Mouse (Mus musculus) neural tube, embryonic 11.5 days (tissue): ENCODE data around the gene Ppp6r2. TPM values are rescaled to one million over a fixed set of nuclear protein-coding genes. Genes with fewer than 3 reads are reported as not detected.
A peak's percentile ranks its signal among the peaks of the same experiment; 100 is the strongest.

ENCODE experiments used
- ATAC-seq: fragments of 200-750 bp; cut with Nextera tagmentation; 2 replicates; pipeline ENCODE4 v1.8.0; 2017; ENCODE audit warnings: moderate number of reproducible peaks, mild to moderate bottlenecking, moderate TSS enrichment, moderate library complexity; ENCODE audit not compliant: insufficient read depth, low FRiP score, low TSS enrichment
- DNase-seq: peaks from one replicate; pipeline ENCODE4 v3.0.0-alpha.2; 2015; ENCODE audit warnings: low spot score
- H3K27ac ChIP-seq: fragments of 300-500 bp; sonication (generic); 2 replicates; pipeline ENCODE4 v1.5.1; 2014; ENCODE audit warnings: low read depth, mild to moderate bottlenecking, low read length
- H3K27me3 ChIP-seq: fragments of 300-500 bp; sonication (generic); 2 replicates; pipeline ENCODE4 v1.6.1; 2014; ENCODE audit warnings: mild to moderate bottlenecking, low read length, mixed read lengths; ENCODE audit not compliant: control insufficient read depth, insufficient read depth
- H3K36me3 ChIP-seq: fragments of 300-500 bp; sonication (generic); 2 replicates; pipeline ENCODE4 v1.6.1; 2014; ENCODE audit warnings: mild to moderate bottlenecking, low read length, moderate library complexity, mixed read lengths; ENCODE audit not compliant: control insufficient read depth, insufficient read depth
- H3K4me1 ChIP-seq: fragments of 300-500 bp; sonication (generic); 2 replicates; pipeline ENCODE4 v1.6.1; 2014; ENCODE audit warnings: low read length, mixed read lengths; ENCODE audit not compliant: control insufficient read depth, insufficient read depth
- H3K4me2 ChIP-seq: fragments of 300-500 bp; sonication (generic); 2 replicates; pipeline ENCODE4 v1.6.1; 2014; ENCODE audit warnings: low read depth, mild to moderate bottlenecking, moderate library complexity
- H3K4me3 ChIP-seq: fragments of 300-500 bp; sonication (generic); 2 replicates; pipeline ENCODE4 v1.5.1; 2014; ENCODE audit warnings: low read depth, low read length
- H3K9ac ChIP-seq: fragments of 300-500 bp; sonication (generic); 2 replicates; pipeline ENCODE4 v1.6.1; 2014; ENCODE audit warnings: mild to moderate bottlenecking, low read length
- H3K9me3 ChIP-seq: fragments of 300-500 bp; sonication (generic); 2 replicates; pipeline ENCODE4 v1.6.1; 2016; ENCODE audit warnings: low read length; ENCODE audit not compliant: control insufficient read depth
- WGBS: fragments of 180-500 bp; shearing (Covaris S2); extraction: QIAGEN DNeasy Blood & Tissue Kit; methylation state at CpG from one replicate; pipeline ENCODE4 v1.1.7; 2014; 5-methylcytosine and 5-hydroxymethylcytosine counted together
- polyA plus RNA-seq: library from polyadenylated mRNA; unstranded; fragments of >200 nt; fragmentation: Nextera tagmentation; extraction: Ambion mirVana; gene quantifications from 2 replicates; pipeline ENCODE4 v1.2.1, GENCODE M21; 2014

Gene Ppp6r2
- polyA plus RNA-seq, 1 experiment from 2014 or later = 47.1 TPM

DNA sequence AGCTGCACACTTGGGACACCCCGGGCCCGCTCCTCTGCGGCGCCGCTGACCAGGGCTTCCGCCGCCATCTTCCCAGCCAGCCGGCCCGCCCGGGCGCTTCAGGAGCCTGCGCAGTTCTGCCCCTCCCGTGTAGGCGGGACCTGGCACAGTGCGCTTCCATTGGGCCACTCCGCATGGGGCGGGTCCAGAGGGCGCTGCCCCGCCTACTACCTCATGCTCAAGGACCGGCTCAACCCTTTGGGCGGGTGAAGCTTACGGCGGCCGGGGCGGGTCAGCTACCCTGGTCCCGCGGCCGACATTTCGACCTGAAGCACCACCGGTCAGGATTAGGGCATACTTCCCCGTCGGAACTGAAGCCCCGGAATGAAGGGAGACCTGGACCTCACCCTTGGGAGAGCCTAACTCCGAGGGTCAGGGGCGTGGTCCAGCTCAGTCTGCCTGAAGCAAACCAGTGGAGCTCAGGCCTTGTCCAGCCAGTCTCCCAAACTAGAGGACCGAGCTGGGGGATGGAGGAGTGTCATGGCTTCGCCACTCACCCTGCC is 103.9 kb downstream of the Ppp6r2 start, which contains the start of gene Sbf1:
Gene Sbf1, minus strand, starts transcription at position 122 of the 542 bp plus-strand sequence.
- WGBS = under 1% methylated on average over 36 of the region's 37 CpGs

DNA sequence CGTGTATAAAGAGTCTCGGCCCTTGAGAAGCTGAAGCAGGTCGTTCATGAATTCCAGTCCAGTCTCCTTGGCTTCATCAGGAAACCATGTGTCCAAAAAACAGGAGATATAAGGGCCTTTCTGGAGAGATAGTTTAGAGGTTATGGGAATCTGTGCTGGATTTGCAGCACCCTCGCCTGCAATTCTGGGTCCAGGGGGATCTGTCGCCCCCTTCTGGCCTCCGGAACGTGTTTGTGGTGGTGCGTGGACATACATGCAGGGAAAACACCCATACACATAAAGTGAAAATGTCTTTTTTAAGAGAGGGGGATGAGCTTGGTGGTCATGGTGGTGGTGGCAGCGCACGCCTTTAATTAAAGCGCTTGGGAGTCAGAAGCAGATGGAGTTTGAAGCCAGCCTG is 104.8 kb downstream of the Ppp6r2 start:
- WGBS = 66% methylated on average over 11 of the region's 11 CpGs
- Histone ChIP-seq H3K9ac (no peak overlapping the region), H3K27ac (no peak overlapping the region), H3K4me1 (peaks cover 12% of the 10 kb centered on the region), H3K27me3 (no peaks in the 10 kb centered on the region), H3K4me2 (no peak overlapping the region), H3K36me3 (no peaks in the 10 kb centered on the region), H3K9me3 (no peaks in the 10 kb centered on the region), H3K4me3 (no peak overlapping the region)
- DNase-seq (no peak), ATAC-seq (no peak)

More for the DNA sequence above, 103.9 kb downstream of the Ppp6r2 start, which contains the start of gene Sbf1:
- DNase-seq (peak; percentile 98), ATAC-seq (peak; percentile 99)
- no peak within 1 kb of the TSS for H3K27ac ChIP-seq
- H3K4me2 ChIP-seq = peak within 1 kb of the TSS; percentile 78
- no peaks in the 10 kb centered on the region for H3K36me3 ChIP-seq
- no peaks in the 10 kb centered on the region for H3K9me3 ChIP-seq
- peak within 1 kb of the TSS; percentile 86 for H3K9ac ChIP-seq
- no peaks in the 10 kb centered on the region for H3K27me3 ChIP-seq
- peaks cover 12% of the 10 kb centered on the region for H3K4me1 ChIP-seq
- H3K4me3 ChIP-seq = peak within 1 kb of the TSS; percentile 98

DNA sequence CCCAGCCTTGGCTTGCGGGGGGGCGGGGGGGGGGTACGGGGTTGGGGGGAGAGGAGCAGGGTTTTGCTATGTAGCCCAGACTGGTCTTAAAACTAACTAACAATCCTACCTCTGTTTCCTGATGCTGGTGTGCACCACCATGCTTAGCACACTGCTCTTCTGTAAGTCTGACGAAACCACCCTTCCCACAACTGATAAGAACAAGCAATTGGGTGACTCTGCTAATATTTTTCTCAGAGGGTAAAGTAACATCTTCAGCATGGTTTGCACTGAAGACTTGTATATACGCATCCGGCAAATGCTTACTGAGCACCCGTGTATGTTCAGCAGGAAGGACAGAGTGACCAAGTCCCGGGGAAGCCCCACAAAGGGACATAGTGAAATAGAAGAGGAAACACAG is 109.9 kb downstream of the Ppp6r2 start:
- H3K4me3 ChIP-seq = no peak overlapping the region

DNA sequence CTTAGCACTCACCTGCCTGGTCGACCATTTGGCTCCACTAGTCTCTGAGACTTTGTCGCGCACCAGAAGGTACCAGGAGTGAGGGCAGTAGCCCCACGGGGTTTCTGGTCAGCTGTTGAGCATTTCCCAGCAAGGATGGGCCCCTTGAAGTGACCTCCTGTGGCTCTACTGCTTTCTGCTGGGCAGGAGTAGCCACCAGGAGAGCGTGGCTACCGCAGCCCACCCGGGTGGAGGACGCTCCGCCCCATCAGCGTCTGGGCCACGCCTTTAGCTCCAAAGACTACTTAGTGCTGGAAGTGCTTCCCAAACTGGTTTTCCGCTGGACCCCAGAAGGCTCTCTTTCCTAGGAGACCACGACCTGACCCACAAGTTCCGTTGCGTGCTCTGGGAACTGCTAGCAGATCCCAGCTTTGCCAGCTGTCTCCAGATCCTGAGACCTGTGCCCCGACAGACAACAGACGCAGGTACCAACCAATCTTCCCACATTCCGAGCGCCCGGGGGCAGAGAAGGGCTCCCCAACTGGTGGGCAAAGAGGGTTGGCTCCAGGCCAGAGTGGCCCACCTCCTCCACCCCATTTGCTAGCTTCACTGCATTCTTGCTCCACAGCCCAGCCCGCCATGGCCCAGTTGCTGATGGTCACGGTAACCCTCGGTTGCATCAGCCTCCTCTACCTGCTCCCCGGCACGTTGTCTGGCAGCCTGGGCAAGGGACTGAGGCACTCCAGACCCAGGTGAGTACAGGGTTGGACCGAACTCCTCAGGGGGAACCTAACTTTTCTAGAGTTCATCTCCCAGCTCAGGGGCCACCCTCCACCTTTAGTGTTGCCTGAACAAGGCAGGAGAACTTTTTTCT is 111.5 kb downstream of the Ppp6r2 start, which contains the start of gene Adm2:
Gene Adm2, plus strand, starts transcription at position 51 of the 853 bp plus-strand sequence.
- ATAC-seq (no peak), DNase-seq (no peak)
- Histone ChIP-seq H3K36me3 (no peaks in the 10 kb centered on the region), H3K4me3 (no peak within 1 kb of the TSS), H3K4me1 (0 out of 2 replicates have a peak, but pooled peaks cover 4% of the 10 kb centered on the region), H3K9me3 (no peaks in the 10 kb centered on the region), H3K9ac (no peak within 1 kb of the TSS), H3K27ac (no peak within 1 kb of the TSS), H3K27me3 (0 out of 2 replicates have a peak, but pooled peaks cover 2% of the 10 kb centered on the region), H3K4me2 (peak within 1 kb of the TSS; percentile 36; the same call in 1 of the 2 replicates)
- 9% methylated on average over 26 of the region's 26 CpGs for WGBS

More for the DNA sequence above, 109.9 kb downstream of the Ppp6r2 start:
- WGBS = 87% methylated on average over 8 of the region's 8 CpGs
- Histone ChIP-seq H3K9ac (no peak overlapping the region), H3K4me2 (no peak overlapping the region), H3K27me3 (0 out of 2 replicates have a peak, but pooled peaks cover 2% of the 10 kb centered on the region), H3K9me3 (no peaks in the 10 kb centered on the region), H3K27ac (no peak overlapping the region), H3K4me1 (0 out of 2 replicates have a peak, but pooled peaks cover 4% of the 10 kb centered on the region), H3K36me3 (no peaks in the 10 kb centered on the region)
- DNase-seq (no peak), ATAC-seq (no peak)

DNA sequence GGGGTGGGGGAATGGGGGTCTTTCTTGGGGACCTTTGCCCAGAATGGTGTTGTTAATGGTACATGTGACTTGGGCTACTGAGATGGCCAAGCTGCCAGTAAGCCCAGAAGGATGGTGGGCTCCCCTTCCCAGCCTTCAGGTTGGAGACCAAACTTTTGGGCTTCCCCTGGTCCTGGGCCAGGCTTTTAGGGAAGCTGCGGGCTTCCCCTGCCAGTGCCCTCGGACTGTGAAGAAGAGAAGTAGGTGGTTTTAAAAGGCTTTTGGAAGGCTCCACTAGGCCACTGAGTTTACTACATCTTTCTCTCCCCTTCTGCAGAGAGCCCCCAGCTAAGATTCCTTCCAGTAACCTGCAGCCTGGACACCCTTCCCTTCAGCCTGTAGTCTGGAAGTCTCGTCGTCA is 112.3 kb downstream of the Ppp6r2 start:
- no peak for DNase-seq
- Histone ChIP-seq H3K4me3 (no peak overlapping the region), H3K4me2 (no peak overlapping the region), H3K36me3 (no peaks in the 10 kb centered on the region), H3K27ac (no peak overlapping the region), H3K9ac (no peak overlapping the region), H3K9me3 (no peaks in the 10 kb centered on the region), H3K4me1 (0 out of 2 replicates have a peak, but pooled peaks cover 4% of the 10 kb centered on the region), H3K27me3 (0 out of 2 replicates have a peak, but pooled peaks cover 2% of the 10 kb centered on the region)
- 91% methylated on average over 4 of the region's 4 CpGs for WGBS
- no peak for ATAC-seq

DNA sequence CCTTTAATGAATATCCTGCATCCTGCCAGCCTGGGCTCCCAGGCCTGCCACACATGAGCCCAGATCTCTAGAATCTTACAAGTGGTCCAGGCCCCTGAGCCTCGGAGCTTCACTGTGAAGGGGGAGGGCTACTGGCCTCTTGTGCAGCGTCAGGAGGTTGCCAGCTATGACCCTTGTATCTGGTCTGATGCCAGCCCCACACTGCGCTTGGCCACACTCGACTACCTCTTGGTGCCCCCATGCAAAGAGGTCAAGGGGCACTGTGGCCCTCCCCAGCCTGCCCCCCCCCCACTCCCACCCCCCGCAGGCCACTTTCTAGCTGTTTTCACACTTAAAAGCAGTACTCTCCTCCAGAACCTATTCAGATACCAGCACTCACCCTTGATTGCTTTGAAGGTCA is 115.1 kb downstream of the Ppp6r2 start:
- H3K27ac ChIP-seq = no peak overlapping the region
- no peak overlapping the region for H3K4me2 ChIP-seq
- ATAC-seq = no peak

DNA sequence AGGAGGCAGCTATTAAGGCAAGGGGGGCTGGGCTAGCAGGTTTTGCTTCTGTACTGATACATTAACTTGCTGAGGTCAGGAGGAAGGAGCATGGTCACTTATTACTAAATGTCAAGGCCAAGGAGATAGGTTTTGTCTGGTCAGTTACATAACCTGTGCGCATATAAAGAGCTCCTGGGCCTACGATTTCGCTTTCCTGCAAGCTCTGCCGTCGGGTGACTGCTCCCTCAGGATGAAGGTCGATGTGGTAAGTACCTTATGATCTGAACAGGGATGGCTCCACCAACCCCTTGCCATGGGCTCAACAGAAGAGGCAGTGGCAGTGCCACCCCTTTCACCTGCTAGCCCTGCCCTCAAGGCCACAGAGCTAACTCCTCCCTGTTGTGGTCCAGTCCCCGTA is 122.9 kb downstream of the Ppp6r2 start, which contains the start of gene Miox:
Gene Miox, plus strand, starts transcription at position 128 of the 400 bp plus-strand sequence.
- no peaks in the 10 kb centered on the region for H3K36me3 ChIP-seq
- DNase-seq (no peak), ATAC-seq (no peak)
- H3K9ac ChIP-seq = no peak within 1 kb of the TSS
- no peak within 1 kb of the TSS for H3K27ac ChIP-seq
- H3K27me3 ChIP-seq = no peaks in the 10 kb centered on the region
- no peak within 1 kb of the TSS for H3K4me2 ChIP-seq
- 92% methylated on average over 7 of the region's 7 CpGs for WGBS
- H3K4me3 ChIP-seq = no peak within 1 kb of the TSS
- H3K9me3 ChIP-seq = no peaks in the 10 kb centered on the region
- H3K4me1 ChIP-seq = no peaks in the 10 kb centered on the region

More for the DNA sequence above, 115.1 kb downstream of the Ppp6r2 start:
- H3K9me3 ChIP-seq = no peaks in the 10 kb centered on the region
- DNase-seq = no peak
- H3K9ac ChIP-seq = no peak overlapping the region
- WGBS = 70% methylated on average over 5 of the region's 5 CpGs
- H3K4me3 ChIP-seq = no peak overlapping the region
- 0 out of 2 replicates have a peak, but pooled peaks cover 4% of the 10 kb centered on the region for H3K4me1 ChIP-seq
- no peaks in the 10 kb centered on the region for H3K36me3 ChIP-seq
- H3K27me3 ChIP-seq = 0 out of 2 replicates have a peak, but pooled peaks cover 2% of the 10 kb centered on the region

DNA sequence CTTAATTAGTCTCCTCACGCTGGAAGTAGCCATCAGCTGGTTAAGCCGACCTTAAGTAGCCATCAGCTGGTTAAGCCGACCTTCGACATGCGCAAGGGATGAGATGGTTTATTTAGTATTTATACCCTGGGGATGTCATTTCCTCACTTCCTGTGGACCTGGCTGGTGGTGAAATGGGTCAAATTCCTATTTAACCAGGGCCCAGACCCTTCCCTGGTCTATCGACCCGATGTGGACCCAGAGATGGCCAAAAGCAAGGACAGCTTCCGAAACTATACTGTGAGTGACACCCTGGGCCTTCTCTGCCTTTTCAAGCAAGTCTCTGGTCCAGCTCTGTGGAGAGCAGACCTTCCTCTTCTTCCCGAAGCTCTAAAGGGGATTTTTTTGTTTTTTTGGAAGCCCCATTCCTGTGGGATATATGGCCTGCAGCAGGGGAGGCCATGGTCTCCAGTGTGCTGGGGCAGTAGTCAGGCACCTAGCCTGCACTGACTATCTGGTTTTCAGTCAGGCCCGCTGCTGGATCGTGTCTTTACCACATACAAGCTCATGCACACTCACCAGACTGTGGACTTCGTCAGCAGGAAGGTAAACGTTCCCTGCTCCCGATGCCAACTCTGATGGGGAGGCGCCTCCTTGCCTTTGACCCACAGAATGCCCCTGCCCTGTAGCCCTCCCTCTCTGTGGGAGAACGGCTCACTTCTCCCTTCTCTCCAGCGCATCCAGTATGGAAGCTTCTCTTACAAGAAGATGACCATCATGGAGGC is 123.6 kb downstream of the Ppp6r2 start:
- no peak for DNase-seq

More for the DNA sequence above, 123.6 kb downstream of the Ppp6r2 start:
- no peak overlapping the region for H3K9ac ChIP-seq
- no peaks in the 10 kb centered on the region for H3K36me3 ChIP-seq
- no peak overlapping the region for H3K4me2 ChIP-seq
- no peak overlapping the region for H3K27ac ChIP-seq
- ATAC-seq = no peak
- H3K4me1 ChIP-seq = no peaks in the 10 kb centered on the region
- no peaks in the 10 kb centered on the region for H3K27me3 ChIP-seq
- WGBS = 87% methylated on average over 17 of the region's 17 CpGs
- H3K4me3 ChIP-seq = no peak overlapping the region
- no peaks in the 10 kb centered on the region for H3K9me3 ChIP-seq
